ENCODE assay signal across 8 mouse cellular contexts in the genomic region with DNA sequence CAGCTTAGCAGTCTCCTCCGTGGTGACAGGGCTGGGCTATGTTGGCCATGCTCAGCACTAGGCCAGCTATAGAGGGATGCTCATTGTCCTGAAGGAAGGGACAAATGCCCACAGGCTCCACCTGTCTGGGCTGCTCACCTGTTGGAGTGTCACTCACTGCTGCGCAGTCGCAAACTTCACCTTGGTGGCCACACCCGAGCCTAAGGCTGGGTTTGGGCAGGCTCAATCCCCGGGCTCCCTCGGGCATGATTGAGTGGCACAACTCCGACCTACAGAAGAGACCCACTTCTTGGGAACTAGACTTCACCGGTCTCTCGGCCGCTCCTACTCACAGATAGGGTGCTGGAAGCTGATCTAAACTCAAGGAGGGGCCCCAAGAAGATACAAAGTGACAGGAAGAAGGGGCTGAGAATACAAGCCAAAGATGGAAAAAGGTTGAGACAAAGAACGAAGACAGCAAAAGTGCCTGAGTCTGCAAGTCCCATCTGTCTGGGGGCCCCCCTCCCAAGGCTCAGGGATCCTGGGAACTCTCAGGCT. TPM values are rescaled to one million over a fixed set of nuclear protein-coding genes. Genes with fewer than 3 reads are reported as not detected.
DNase-seq lines count a peak whose midpoint lies in the region; ATAC-seq and TF ChIP-seq lines count a peak whose summit lies in the region.

No protein-coding gene starts in this region.

- peak overlapping the region; percentile 75 for H3K9ac ChIP-seq in hindbrain, embryonic 15.5 days
- H3K9ac ChIP-seq in lung, embryonic 14.5 days = peak overlapping the region; percentile 96

- no peaks in the 10 kb centered on the region for H3K9me3 ChIP-seq in hindbrain, embryonic 15.5 days
- H3K9me3 ChIP-seq in lung, embryonic 14.5 days (ENCODE audit: low read depth, low read length) = no peaks in the 10 kb centered on the region

- no peak for ATAC-seq in CD4-positive, CD25-positive, alpha-beta regulatory T cell, adult 4 months
- ATAC-seq in hindbrain, embryonic 15.5 days (ENCODE audit: low FRiP score, low read depth) = no peak
- ATAC-seq in lung, embryonic 14.5 days (ENCODE audit: insufficient read depth) = no peak

- peak overlapping the region; percentile 12 for H3K4me3 ChIP-seq in bone marrow, adult 2 months (replicated peaks; ENCODE audit: control insufficient read depth, low read depth, low read length)
- peak overlapping the region; percentile 83 for H3K4me3 ChIP-seq in hindbrain, embryonic 15.5 days
- peak overlapping the region; percentile 87 for H3K4me3 ChIP-seq in lung, embryonic 14.5 days (ENCODE audit: low read depth, low read length)

- peak overlapping the region; percentile 91 for H3K4me2 ChIP-seq in hindbrain, embryonic 15.5 days
- peak overlapping the region; percentile 88 for H3K4me2 ChIP-seq in lung, embryonic 14.5 days

- H3K36me3 ChIP-seq in hindbrain, embryonic 15.5 days = 0 out of 2 replicates have a peak, but pooled peaks cover 3% of the 10 kb centered on the region
- H3K36me3 ChIP-seq in lung, embryonic 14.5 days (ENCODE audit: insufficient read depth) = peaks cover 43% of the 10 kb centered on the region

- TF ChIP-seq CTCF in bone marrow, adult 2 months (IDR thresholded peaks at IDR 0.05; ENCODE audit: control insufficient read depth, insufficient read depth, low read length) = no peak
- no peak for TF ChIP-seq CTCF in lung, embryonic 14.5 days (IDR thresholded peaks at IDR 0.05; ENCODE audit: low read depth)

- TF ChIP-seq POLR2A in bone marrow, adult 2 months (IDR thresholded peaks at IDR 0.05; ENCODE audit: borderline replicate concordance, control insufficient read depth, low read depth, low read length) = no peak

- peak; percentile 39 for DNase-seq in CD4-positive, CD25-positive, alpha-beta regulatory T cell, adult 2 months (ENCODE audit: low read depth, low spot score)
- peak; percentile 40 for DNase-seq in lung, embryonic 14.5 days
- peak; percentile 58 for DNase-seq in thymus, postnatal 4 days
- no peak for DNase-seq in adrenal gland, postnatal 14 days
- DNase-seq in Muller cell, postnatal 12 days (ENCODE audit: inconsistent ontology term) = no peak

- H3K27me3 ChIP-seq in hindbrain, embryonic 15.5 days = no peaks in the 10 kb centered on the region
- H3K27me3 ChIP-seq in lung, embryonic 14.5 days (ENCODE audit: insufficient read depth, low read length) = no peaks in the 10 kb centered on the region

- H3K27ac ChIP-seq in bone marrow, adult 2 months (ENCODE audit: control insufficient read depth, insufficient read depth, low read depth, low read length, poor library complexity) = no peak overlapping the region
- H3K27ac ChIP-seq in hindbrain, embryonic 15.5 days (replicated peaks) = peak overlapping the region; percentile 92
- peak overlapping the region; percentile 97 for H3K27ac ChIP-seq in lung, embryonic 14.5 days (ENCODE audit: low read depth)

- peaks cover 1% of the 10 kb centered on the region; the same call in 1 of the 2 replicates for H3K4me1 ChIP-seq in bone marrow, adult 2 months (ENCODE audit: control insufficient read depth, insufficient read depth, low read length)
- peaks cover 31% of the 10 kb centered on the region for H3K4me1 ChIP-seq in hindbrain, embryonic 15.5 days (replicated peaks)
- H3K4me1 ChIP-seq in lung, embryonic 14.5 days (ENCODE audit: insufficient read depth) = peaks cover 12% of the 10 kb centered on the region; the same call in 1 of the 2 replicates

- 21% methylated on average over 11 of the region's 11 CpGs for WGBS in bone marrow, adult 2 months
- 8% methylated on average over 11 of the region's 11 CpGs for WGBS in hindbrain, embryonic 15.5 days
- WGBS in lung, embryonic 14.5 days = 4% methylated on average over 11 of the region's 11 CpGs

RNA-seq across cellular contexts. Expression of a gene that starts 1.4 kb away (rescaled TPM):
- polyA plus RNA-seq in CD4-positive, CD25-positive, alpha-beta regulatory T cell, adult 4 months (2017; shearing (Covaris generic)) = 100 to 1,000 TPM in 1 of 2 experiments, 10 to 100 TPM in 1; 65.5 to 110 TPM
- polyA plus RNA-seq in bone marrow, adult 2 months (2011; ENCODE audit: insufficient read depth, insufficient read length, low replicate concordance, missing spikeins) = 15.6 and 26.3 TPM in 2 replicates
- polyA plus RNA-seq in hindbrain, embryonic 15.5 days (2015; fragmentation: Nextera tagmentation; extraction: Ambion mirVana) = 26.8 and 27.6 TPM in 2 replicates
- polyA plus RNA-seq in lung, embryonic 14.5 days (2014; fragmentation: Nextera tagmentation; extraction: Ambion mirVana) = 74.1 and 75.1 TPM in 2 replicates
- total RNA-seq in adrenal gland, postnatal 14 days (2021) = 27.9 and 32.6 TPM in 2 replicates

RNA-seq across cellular contexts. Expression of a gene that starts 9.0 kb away (rescaled TPM):
- polyA plus RNA-seq in CD4-positive, CD25-positive, alpha-beta regulatory T cell, adult 4 months (2017; shearing (Covaris generic)) = 100 to 1,000 TPM; 156 to 341 TPM
- polyA plus RNA-seq in bone marrow, adult 2 months (2011; ENCODE audit: insufficient read depth, insufficient read length, low replicate concordance, missing spikeins) = 25.5 and 53.7 TPM in 2 replicates
- polyA plus RNA-seq in hindbrain, embryonic 15.5 days (2015; fragmentation: Nextera tagmentation; extraction: Ambion mirVana) = 4.4 and 4.6 TPM in 2 replicates
- polyA plus RNA-seq in lung, embryonic 14.5 days (2014; fragmentation: Nextera tagmentation; extraction: Ambion mirVana) = 12.9 and 13.2 TPM in 2 replicates
- 27.9 and 30.7 TPM in 2 replicates for total RNA-seq in adrenal gland, postnatal 14 days (2021)

RNA-seq across cellular contexts. Expression of a gene that starts 20.6 kb away (rescaled TPM):
- 1,000 to 10,000 TPM; 1,259 to 1,457 TPM for polyA plus RNA-seq in CD4-positive, CD25-positive, alpha-beta regulatory T cell, adult 4 months (2017; shearing (Covaris generic))
- polyA plus RNA-seq in bone marrow, adult 2 months (2011; ENCODE audit: insufficient read depth, insufficient read length, low replicate concordance, missing spikeins) = 838 and 1,358 TPM in 2 replicates
- polyA plus RNA-seq in hindbrain, embryonic 15.5 days (2015; fragmentation: Nextera tagmentation; extraction: Ambion mirVana) = 444 and 501 TPM in 2 replicates
- 1,310 and 1,324 TPM in 2 replicates for polyA plus RNA-seq in lung, embryonic 14.5 days (2014; fragmentation: Nextera tagmentation; extraction: Ambion mirVana)
- 937 and 1,132 TPM in 2 replicates for total RNA-seq in adrenal gland, postnatal 14 days (2021)

RNA-seq across cellular contexts. Expression of a gene that starts 21.5 kb away (rescaled TPM):
- polyA plus RNA-seq in CD4-positive, CD25-positive, alpha-beta regulatory T cell, adult 4 months (2017; shearing (Covaris generic)) = 10 to 100 TPM; 25.8 to 27.5 TPM
- 12.0 and 24.2 TPM in 2 replicates for polyA plus RNA-seq in bone marrow, adult 2 months (2011; ENCODE audit: insufficient read depth, insufficient read length, low replicate concordance, missing spikeins)
- polyA plus RNA-seq in hindbrain, embryonic 15.5 days (2015; fragmentation: Nextera tagmentation; extraction: Ambion mirVana) = 46.1 and 46.6 TPM in 2 replicates
- 45.9 and 49.1 TPM in 2 replicates for polyA plus RNA-seq in lung, embryonic 14.5 days (2014; fragmentation: Nextera tagmentation; extraction: Ambion mirVana)
- total RNA-seq in adrenal gland, postnatal 14 days (2021) = 29.6 and 30.5 TPM in 2 replicates

RNA-seq across cellular contexts. Expression of a gene that starts 21.7 kb away (rescaled TPM):
- 10 to 100 TPM; 55.6 to 71.0 TPM for polyA plus RNA-seq in CD4-positive, CD25-positive, alpha-beta regulatory T cell, adult 4 months (2017; shearing (Covaris generic))
- 136 and 209 TPM in 2 replicates for polyA plus RNA-seq in bone marrow, adult 2 months (2011; ENCODE audit: insufficient read depth, insufficient read length, low replicate concordance, missing spikeins)
- polyA plus RNA-seq in hindbrain, embryonic 15.5 days (2015; fragmentation: Nextera tagmentation; extraction: Ambion mirVana) = 93.3 and 96.8 TPM in 2 replicates
- polyA plus RNA-seq in lung, embryonic 14.5 days (2014; fragmentation: Nextera tagmentation; extraction: Ambion mirVana) = 73.1 and 75.4 TPM in 2 replicates
- 77.0 and 87.6 TPM in 2 replicates for total RNA-seq in adrenal gland, postnatal 14 days (2021)

Comparison
In these comparisons a context has a peak if more than half of its experiments do, and no peak if none do; other contexts are left out.
1. DNase-seq: peak in CD4-positive, CD25-positive, alpha-beta regulatory T cell, adult 2 months (single experiment), lung, embryonic 14.5 days (single experiment) and thymus, postnatal 4 days (single experiment); none in adrenal gland, postnatal 14 days (single experiment) and Muller cell, postnatal 12 days (single experiment).
2. H3K4me3 ChIP-seq: peak in every context shown above with its lines; median percentile 87 in lung, embryonic 14.5 days; 83 in hindbrain, embryonic 15.5 days; 12 in bone marrow, adult 2 months.